Mouse (Mus musculus) left cerebral cortex, adult 18-20 months (tissue): ENCODE measurements around the gene Trappc12. TPM values are rescaled to one million over a fixed set of nuclear protein-coding genes. Genes with fewer than 3 reads are reported as not detected.

ENCODE experiments used
- DNase-seq, 2 experiments: peaks; one replicate each; pipeline ENCODE4 v3.0.0; 2021 to 2022; ENCODE audit warnings: low spot score in 2 of 2, mixed read lengths in 1 of 2
- long read RNA-seq, 2 experiments: library from polyadenylated mRNA; stranded (forward); transcript quantifications; one replicate each; pipeline ENCODE4 v2.0.0; 2021
- total RNA-seq, 2 experiments: library from RNA; stranded (reverse); gene quantifications; 2 replicates each; pipeline ENCODE4 v1.2.3; 2021

The Trappc12 gene
- total RNA-seq: 10 to 100 TPM; 63.4 to 64.4 TPM
- long read RNA-seq, experiment 1, transcript Trappc12-201 (12 exons, 3,377 nt): major isoform, 28 of 71 reads
- long read RNA-seq, experiment 1, transcript Trappc12-202 (12 exons, 3,230 nt): minor isoform, 26 of 71 reads
- long read RNA-seq, experiment 1, partial matches to known transcripts: 5 of 71 reads
- long read RNA-seq, experiment 1, other reads (novel, unspliced or antisense): 11 of 71 reads
- long read RNA-seq, experiment 2, transcript Trappc12-202 (12 exons, 3,230 nt): minor isoform, 14 of 68 reads
- long read RNA-seq, experiment 2, transcript Trappc12-201 (12 exons, 3,377 nt): major isoform, 33 of 68 reads
- long read RNA-seq, experiment 2, partial matches to known transcripts: 16 of 68 reads
- long read RNA-seq, experiment 2, other reads (novel, unspliced or antisense): 5 of 68 reads

DNA sequence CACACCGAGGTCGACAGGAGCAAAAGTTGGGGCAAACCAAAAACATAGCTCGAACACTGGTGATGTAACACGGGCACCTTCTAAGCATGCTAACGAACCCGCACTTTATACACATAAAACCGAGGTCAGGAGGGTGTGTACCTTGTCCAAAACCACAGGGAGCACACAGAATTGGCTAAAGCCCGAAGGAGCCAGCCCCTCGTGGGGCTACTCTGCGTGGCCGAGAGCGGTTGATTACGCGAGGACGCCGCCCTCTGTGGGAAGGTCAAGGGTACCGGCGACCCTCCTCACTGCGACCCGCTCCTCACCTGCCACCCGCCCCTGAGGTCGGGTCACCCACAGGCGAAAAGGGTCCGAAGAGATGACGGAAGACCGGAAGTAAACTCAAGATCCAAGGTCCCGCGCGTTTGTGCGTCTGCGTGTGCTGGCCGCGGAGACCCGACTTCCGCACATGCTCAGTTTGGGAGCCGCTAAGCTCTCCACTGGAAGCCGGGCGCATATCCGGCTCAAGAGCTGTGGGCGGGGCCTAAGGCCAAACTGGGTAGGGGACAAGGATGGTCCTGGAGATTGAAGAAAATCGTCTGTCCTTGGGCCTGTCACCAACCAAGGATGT is at the start of gene Trappc12:
Trappc12 (minus strand) TSS at position 452 of the 613 bp plus-strand sequence.
- DNase-seq: peak; percentile 82 to 86

DNA sequence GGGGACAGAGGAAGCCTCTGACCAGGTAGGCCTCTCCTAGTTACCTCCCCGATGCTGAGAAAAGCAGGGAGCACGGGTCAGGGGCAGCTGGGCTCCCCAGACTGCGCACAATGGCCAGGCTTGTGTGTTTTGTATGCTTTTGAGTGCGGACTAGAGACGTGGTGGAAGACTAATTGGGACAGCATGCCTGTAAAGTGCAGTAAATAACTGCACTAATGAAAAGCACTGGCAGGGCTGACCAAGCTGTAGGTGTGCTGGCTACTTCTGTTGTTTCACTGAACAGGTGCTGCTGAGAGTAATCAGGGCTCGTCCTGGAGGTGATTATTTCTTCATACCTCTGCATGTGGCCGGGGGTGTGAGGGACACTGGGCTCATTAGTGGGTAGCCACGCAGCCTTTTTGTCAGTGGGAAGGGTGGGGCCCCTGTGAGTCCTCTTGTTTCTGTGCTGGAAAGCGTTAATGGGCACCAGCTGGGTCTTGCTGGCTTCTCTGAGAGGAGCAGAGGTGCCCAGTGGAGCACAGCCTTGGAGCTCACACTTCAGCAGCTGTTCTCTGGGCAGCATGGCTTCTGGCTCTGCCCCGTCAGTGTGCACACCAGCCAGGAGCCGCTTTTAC is 49.6 kb upstream of the Trappc12 start:
- DNase-seq: no peak

DNA sequence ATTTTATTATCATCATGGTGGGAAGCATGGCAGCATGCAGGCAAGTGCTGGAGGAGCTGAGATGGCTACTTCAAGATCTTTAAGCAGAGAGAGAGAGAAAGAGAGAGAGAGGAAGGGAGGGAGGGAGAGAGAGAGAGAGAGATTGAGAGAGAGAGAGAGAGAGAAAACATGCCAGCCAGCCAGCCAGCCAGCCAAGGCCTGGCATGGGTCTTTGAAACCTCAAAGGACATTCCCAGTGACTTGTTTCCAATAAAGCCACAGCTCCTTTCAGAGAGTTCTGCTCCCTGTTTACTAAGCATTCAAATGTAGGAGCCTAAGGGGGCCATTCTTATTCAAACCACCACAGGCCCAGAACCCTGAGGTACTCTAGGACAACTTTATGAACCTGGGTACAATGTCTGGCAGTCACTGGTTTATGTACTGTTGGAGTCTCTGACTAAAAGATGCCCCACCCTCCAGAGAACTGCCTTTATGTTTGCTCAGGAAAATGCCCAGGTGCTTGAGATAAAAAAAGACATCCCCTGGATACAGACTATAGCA is 46.7 kb upstream of the Trappc12 start:
- DNase-seq: no peak

DNA sequence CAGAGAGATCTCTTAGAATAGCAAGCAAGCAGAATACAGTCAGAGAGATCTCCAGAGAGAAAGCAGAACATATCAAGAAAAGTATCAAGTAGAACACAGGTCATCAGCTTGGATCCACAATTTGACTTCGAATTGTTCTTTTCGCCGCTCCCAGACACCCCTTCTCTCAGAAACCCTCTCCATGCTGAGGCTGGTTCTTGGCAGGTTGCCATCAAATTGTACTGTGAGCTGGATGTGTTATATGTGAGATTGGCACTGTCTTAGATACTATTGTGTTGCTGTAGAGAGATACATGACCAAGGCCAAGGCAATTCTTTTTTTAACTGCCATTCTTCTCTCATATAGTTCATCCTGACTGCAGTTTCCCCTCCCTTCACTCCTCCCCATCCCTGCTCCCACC is 44.8 kb upstream of the Trappc12 start:
- DNase-seq: no peak

DNA sequence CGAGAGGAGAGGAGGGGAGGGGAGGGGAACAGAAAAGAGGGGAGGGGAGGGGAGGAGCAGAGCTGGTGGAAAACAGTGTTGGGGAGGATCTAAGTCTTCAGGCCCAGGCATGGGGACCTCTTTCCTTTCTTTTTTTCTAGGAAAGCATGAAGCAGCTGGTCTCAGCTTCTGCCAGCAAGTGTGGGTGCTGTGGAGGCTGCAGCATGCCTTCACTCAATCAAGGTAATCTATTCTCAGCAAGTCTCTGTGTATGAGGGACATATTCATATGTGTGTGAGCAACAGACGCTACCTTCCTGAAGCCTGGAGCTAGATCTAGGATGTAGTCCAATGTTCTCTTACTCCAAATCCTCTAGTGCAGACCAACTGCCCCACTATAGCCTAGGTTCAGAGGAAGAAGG is 43.4 kb upstream of the Trappc12 start:
- peak; percentile 52 to 66 for DNase-seq

DNA sequence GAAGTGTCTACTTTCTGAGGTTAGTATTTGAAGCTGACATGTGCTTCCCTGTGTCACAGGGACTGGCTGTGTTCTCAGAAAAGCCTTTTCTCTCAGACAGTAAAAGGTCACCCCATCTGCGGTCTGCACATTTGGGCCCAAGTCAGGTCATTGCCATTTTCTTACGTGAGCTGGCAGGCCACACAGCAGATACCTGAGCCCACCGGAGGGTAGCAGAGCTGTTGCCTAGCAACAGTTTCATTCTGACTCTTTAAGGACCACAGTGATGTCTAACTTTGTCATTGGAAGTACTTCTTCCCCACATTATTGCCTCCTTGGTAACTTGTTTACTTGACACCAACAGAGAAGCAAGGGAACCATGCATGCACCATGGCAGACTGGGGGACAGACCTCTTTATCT is 42.3 kb upstream of the Trappc12 start:
- no peak for DNase-seq

DNA sequence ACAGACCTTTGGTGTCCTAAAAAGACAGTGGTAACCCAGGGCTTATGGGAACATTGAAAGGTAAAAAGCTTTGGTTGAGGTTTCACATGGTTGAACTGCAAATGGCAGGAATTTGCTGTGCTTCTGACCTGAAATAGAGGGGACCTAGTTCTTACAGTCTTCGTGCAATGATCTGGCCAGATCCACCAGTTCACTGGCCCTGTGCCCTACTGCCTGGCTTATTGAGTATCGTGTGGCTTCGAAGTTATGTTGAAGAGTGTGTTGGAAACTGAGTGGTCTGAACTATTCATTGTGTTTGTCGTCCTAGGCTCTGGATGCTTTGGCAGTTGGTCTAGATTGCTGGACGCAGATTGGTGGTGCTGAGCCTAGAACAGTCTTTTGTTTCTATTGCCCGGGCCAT is 36.0 kb upstream of the Trappc12 start:
- DNase-seq: no peak

DNA sequence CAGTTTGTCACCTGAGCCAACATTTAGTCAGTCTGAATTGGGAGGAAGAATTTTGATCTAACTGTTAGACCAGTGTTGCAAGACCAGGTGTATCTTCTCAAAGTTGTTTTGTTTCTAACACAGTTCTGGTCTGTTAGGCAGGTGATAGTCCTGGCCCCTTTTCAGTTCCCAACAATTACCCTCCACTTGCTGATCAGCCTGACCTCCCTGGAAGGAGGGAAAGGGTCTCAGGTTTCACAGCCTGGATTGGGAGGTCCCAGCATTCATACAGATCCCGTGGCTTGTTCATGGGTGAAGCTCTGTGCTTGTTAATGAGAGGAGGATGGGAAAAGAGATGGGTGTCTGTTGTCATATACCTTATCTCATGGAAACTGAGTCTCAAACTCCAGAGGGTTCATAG is 35.0 kb upstream of the Trappc12 start:
- no peak for DNase-seq

DNA sequence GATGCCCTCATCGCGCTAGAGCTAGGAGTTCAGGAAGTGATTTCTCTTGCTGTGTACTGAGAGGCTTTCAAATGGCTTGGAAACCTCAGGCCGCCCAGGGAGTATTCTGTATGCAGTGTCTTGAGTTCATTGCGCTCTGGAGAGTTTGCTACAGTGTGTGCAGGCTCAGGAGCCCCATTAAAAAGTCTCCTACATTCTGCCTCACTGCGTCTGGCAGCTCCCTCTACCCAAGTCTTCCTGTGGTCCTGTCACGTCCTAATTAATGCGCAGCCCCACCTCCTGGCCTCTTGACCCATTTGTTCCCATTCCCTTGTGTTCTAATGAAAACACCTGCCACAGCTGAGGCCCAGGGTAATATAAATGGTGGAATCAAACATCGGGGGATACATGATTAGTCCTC is 34.6 kb upstream of the Trappc12 start:
- DNase-seq: no peak

DNA sequence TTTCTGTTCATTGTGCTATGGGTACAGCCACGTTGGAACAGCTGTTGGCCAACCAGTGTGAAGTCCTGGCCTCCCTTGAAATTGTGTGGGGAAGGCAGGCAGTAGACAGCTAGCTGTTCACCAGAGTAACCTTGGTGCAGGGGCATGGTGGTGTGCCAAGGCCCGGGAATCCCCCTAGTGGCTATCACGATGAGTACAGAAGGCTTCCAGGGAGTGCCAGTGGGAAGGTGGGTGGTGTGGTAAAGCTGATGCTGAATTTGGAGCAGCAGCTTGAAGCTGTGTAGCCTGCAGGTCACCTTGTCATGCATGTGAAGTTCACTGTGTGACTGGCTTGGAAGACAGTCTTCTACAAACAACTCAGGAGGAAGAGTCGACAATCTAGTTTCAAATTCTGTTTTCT is 34.1 kb upstream of the Trappc12 start:
- peak; percentile 60 to 63 for DNase-seq

DNA sequence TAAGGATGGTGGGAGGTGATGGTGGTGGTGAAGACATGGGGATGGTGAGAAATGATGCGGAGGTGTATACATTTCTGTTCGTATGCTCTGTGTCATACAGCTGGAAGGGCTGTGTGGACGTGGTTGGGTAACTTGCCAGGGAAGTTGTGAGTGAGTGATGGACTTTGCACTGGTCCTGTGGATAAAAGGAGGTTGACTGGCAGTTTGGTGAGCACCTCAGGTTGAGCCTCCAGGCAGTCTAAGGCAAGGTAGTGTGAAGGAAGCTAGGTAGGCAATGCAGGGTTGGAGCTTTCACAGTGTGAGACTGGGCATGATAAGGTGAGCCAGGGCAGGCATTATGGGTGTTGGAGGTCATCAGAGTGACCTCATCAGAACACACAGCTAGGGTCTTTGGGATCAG is 32.4 kb upstream of the Trappc12 start:
- DNase-seq: no peak

DNA sequence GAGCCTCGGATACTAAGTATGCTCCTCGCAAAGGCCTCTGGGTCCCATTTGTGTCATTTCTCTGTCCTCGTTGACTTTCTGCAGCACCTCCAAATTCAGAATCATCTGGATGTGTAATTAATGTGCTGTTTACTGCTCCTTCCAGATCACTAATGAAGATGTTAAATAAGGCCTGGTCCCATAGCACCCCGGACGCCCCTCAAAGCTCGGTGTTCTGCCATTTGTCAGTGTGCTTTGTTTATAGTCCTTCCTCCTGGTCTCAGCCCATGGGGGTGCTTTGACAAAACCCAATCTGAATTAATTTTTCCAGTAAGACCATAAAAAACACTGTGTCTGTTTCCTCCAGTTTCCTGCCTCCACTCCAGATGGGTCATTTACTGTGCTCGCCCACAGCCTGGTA is 29.9 kb upstream of the Trappc12 start:
- DNase-seq: no peak

DNA sequence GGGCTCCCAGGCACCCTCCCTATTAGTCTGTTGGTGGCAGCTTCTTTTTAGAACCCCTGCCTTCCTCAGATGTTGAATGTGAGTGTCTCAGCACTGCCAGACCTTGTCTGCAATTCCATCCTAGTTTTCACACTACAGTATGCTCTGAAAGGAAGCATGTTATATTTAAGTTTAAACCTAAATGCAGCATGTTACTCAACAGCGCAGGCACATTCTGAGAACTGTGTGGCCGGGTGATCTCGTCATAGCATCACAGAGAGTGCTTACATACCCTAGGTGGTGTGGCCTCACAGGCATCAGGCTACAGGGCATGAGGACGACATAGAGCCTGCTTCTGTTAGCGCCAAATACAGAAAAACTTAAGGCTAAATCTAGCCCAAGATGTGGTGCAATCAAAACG is 25.4 kb upstream of the Trappc12 start:
- DNase-seq: no peak

DNA sequence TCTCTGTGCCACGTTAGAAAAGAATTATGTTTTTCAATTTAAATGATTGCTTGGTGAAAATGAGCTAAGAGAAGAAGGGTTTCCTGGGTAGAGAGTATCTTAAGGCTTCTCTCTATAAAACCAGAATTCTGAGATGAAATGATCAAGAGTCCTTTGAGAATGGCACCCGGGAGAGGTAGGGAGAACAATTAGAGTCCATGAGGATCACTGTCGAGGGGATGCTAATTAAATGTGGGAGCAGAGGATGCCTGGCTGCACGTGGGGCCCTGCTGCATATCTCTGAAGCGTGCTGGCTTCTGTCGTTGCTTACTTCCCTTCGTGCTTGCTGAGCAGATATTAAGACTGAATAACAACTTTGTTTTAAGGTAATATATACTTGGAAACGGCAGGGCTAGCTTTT is 24.8 kb upstream of the Trappc12 start:
- no peak for DNase-seq

DNA sequence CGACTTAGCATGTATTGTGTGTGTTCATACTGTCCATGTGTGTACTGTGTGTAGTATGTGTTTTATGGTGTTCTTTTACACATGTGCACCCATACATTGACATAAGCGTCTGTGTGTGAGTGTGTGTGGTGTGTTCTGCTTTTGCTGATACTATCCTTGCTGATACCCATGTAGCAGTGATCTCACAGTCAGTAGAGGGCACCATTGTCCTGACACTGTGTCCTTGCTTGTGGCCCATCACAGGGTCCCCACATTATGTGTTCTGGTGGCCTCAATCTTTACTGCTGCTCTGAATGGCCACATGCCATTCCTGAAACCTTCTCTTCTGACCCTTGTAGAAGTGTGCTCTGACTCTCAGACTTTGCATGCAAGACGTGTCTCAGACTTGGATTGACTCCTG is 23.5 kb upstream of the Trappc12 start:
- DNase-seq: no peak

DNA sequence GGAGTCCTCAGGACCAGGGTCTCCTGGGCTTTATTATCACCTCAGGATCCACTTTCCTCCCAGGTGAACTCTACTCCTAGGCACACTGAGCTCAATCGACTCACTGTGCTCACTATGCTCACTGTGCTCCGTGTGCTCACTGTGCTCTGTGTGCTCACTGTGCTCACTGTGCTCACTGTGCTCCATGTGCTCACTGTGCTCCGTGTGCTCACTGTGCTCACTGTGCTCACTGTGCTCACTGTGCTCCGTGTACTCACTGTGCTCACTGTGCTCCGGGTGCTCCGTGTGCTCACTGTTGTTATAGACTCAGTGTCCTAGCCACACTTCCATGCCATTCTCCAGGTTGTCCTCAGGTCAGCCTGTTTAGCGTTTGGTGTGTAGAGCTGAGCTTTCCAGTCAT is 19.7 kb upstream of the Trappc12 start:
- no peak for DNase-seq

DNA sequence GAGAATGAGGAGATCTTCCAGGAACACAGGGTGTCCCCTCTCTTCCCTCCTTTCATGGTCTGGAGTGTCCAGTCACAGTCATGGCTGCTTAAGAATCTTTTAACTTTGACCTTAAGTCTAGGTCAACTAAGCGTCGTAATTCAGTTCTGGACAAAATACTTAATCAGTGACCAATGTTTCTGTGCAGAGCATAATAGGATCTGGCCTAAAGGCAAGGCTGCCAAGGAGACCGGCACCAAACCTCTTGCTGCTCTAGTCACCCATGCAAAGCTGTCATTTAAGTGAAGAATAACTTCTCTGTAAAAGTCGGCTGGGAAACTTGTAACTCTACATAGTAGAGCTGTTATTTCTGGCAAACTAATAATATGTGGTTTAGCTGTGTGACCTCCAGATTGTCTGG is 5.7 kb upstream of the Trappc12 start:
- no peak for DNase-seq

DNA sequence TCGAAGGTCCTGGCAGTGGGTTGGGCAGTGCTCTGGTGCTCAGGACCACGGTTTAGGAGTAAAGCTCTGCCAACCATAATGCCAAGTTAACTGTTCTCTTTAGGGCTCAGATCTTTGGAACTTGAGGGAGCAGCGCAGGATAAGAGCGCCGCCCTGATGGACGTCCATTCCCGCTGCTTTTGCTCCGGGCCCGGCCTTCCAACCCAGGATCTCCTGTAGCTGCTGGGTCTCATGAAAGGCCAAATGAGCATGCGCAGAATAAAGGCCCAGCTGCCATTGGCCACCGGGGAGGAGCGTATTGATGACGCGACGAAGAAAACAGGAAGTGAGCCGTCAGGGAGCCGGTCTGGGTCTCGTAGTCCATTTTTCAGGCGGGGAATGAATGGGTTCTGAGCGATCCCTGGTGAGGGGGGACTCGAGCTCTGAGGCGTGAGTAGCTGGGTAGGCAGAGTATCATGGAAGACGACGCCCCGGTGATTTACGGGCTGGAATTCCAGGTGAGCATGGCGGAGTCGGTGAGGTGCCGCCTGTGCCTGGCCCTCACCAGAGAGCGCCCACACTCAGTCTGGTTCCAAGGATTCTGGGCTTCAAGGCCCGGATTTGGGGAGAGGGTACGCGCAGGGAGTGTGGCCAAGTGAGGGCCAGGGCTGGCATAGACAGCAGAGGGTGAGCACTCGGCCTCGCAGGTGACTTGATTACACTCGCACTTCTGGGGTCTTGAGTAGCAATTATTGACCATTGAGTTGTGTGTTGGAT is 1.4 kb upstream of the Trappc12 start, which contains the start of gene Eipr1:
Eipr1 (plus strand) TSS at position 296 of the 756 bp plus-strand sequence.
- DNase-seq: peak; percentile 83 to 89

DNA sequence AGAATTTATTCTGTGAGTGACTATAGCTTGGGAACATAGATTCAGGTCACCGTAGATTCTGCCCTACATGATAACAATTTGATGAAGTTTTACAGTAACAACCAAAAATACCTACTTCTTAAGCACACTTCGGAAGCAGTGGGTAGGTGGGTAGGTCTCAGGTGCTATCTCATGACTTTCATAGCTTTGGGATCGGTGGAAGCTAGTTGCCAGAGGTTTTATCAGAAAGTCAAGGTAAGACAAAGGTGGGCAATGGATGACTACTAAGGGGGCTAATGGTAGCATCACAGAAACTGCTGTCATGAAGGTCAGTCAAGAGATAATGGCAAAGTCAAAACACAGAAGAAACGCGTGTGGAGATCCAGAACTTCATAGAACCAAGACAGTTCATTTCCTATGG is 604 bp upstream of the Trappc12 start:
- no peak for DNase-seq

DNA sequence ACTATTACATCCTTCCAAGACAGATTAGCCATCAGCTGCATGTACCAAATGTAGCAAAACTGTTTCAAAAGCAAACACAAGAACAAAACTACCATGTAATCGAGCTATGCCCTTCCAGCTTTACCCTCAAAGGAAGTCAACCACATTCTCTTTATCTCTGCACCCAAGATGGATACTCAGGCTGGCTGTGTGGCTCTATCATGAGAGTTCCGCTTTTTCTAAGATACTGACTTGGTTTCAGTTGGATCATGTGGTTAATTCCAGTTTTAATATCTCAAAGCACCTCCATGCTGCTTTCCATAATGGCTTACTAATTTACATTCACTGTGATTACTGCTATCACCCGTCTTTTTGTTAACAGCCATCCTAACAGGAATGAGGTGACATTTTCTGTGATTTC is 6.9 kb downstream of the Trappc12 start:
- DNase-seq: no peak

DNA sequence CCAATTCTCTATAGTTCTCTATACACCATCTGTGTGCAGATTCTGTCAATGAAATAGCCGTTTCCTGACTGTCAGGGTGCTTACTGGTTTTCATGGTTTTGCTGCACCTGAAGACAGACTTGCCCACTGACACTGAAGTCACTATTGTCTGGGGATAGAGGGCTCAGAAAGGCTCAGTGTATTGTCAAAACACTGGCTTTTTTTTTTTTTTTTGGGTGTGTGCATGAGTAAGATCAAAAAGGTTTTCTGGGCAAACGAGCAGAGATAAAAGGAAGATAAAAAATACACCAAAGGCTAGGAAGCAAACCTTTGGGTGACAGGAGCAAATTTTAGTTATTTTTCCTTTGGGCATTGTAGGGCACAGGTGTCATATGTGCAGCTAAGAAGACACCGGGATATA is 15.0 kb downstream of the Trappc12 start:
- DNase-seq: no peak
